Mouse (Mus musculus) spleen, adult 2 months (tissue): ENCODE results near the gene Mre11a.

ENCODE experiments used
- CTCF ChIP-seq: fragments of 200-500 bp; IDR thresholded peaks from 2 replicates; pipeline ENCODE4 v1.5.1; 2011; ENCODE audit warnings: mild to moderate bottlenecking, inconsistent platforms; ENCODE audit not compliant: insufficient read depth, insufficient read length, insufficient replicate concordance; ENCODE audit errors: extremely low read depth
- POLR2A ChIP-seq: fragments of 200-500 bp; IDR thresholded peaks from 2 replicates; pipeline ENCODE4 v1.6.1; 2011; ENCODE audit warnings: low read depth, low read length, inconsistent platforms

- TF ChIP-seq CTCF (no peak), POLR2A (no peak)
Observed at GRCm38 (mm10) chr9:14827875-14828274, 43.4 kb downstream of the Mre11a start.
